Mouse (Mus musculus) gastrocnemius, postnatal 4 days (tissue): ENCODE measurements around the gene Trnau1ap. TPM values are rescaled to one million over a fixed set of nuclear protein-coding genes. Genes with fewer than 3 reads are reported as not detected.

ENCODE experiments used
- total RNA-seq, 2 experiments: library from RNA; stranded (reverse); gene quantifications; 2 replicates each; pipeline ENCODE4 v1.2.3; 2021

Trnau1ap gene
- total RNA-seq, 2 experiments from 2014 or later = 25.0 to 26.6 TPM

Other genes starting within 250 kb of the Trnau1ap start
- gene Oprd1, start 185.1 kb downstream of the Trnau1ap start, total RNA-seq = under 1 TPM in 1 of 2 experiments, not detected in 1; 0.16 TPM
- gene Ythdf2, start 117.2 kb downstream of the Trnau1ap start, total RNA-seq = 10 to 100 TPM; 44.7 to 53.4 TPM
- 10 to 100 TPM; 18.7 to 19.5 TPM for gene Gmeb1, start 67.9 kb downstream of the Trnau1ap start, total RNA-seq
- gene Taf12, start 55.2 kb downstream of the Trnau1ap start, total RNA-seq = 10 to 100 TPM; 26.6 to 29.2 TPM
- 1 to 10 TPM; 1.0 to 1.3 TPM for gene Rab42, start 26.2 kb downstream of the Trnau1ap start, total RNA-seq
- gene Rcc1, start 24.1 kb upstream of the Trnau1ap start, total RNA-seq = 10 to 100 TPM; 25.3 to 27.7 TPM
- 10 to 100 TPM; 25.3 to 25.9 TPM for gene Phactr4, start 93.0 kb upstream of the Trnau1ap start, total RNA-seq
- gene Med18, start 134.4 kb upstream of the Trnau1ap start, total RNA-seq = 1 to 10 TPM; 6.9 to 7.0 TPM
- gene Sesn2, start 181.0 kb upstream of the Trnau1ap start, total RNA-seq = 1 to 10 TPM; 2.0 to 2.8 TPM
- gene Atpif1, start 204.1 kb upstream of the Trnau1ap start, total RNA-seq = 100 to 1,000 TPM; 213 to 218 TPM
- gene Dnajc8, start 206.0 kb upstream of the Trnau1ap start, total RNA-seq = 10 to 100 TPM; 71.4 to 79.4 TPM
- 1 to 10 TPM; 3.5 to 3.9 TPM for gene Ptafr, start 234.5 kb upstream of the Trnau1ap start, total RNA-seq